Mouse (Mus musculus) spleen, adult 2 months (tissue): ENCODE measurements around the gene Snw1. TPM values are rescaled to one million over a fixed set of nuclear protein-coding genes. Genes with fewer than 3 reads are reported as not detected.

Source experiments
- DNase-seq, 2 experiments: peaks; one replicate each; pipeline versions ENCODE4 v3.0.0 to v3.0.0-alpha.2; 2012 to 2021; ENCODE audit warnings: low spot score in 2 of 2, low read depth in 1 of 2
- H3K27ac ChIP-seq: fragments of 200-500 bp; 2 replicates; pipeline ENCODE4 v1.5.1; 2012; ENCODE audit warnings: low read length, inconsistent platforms; ENCODE audit not compliant: insufficient read depth
- H3K27me3 ChIP-seq: fragments of 200-500 bp; 2 replicates; pipeline ENCODE4 v1.6.1; 2012; ENCODE audit warnings: mild to moderate bottlenecking, moderate library complexity, low read length, inconsistent platforms; ENCODE audit not compliant: control insufficient read depth, insufficient read depth
- H3K36me3 ChIP-seq: fragments of 200-500 bp; 2 replicates; pipeline ENCODE4 v1.6.1; 2012; ENCODE audit warnings: mild to moderate bottlenecking, low read length, inconsistent platforms; ENCODE audit not compliant: control insufficient read depth, insufficient read depth
- H3K4me1 ChIP-seq: fragments of 200-500 bp; 2 replicates; pipeline ENCODE4 v1.6.1; 2011; ENCODE audit warnings: inconsistent platforms; ENCODE audit not compliant: control insufficient read depth, insufficient read depth, insufficient read length
- H3K4me3 ChIP-seq: fragments of 200-500 bp; 2 replicates; pipeline ENCODE4 v1.5.1; 2011; ENCODE audit warnings: mild to moderate bottlenecking, inconsistent platforms; ENCODE audit not compliant: insufficient read depth, insufficient read length; ENCODE audit errors: extremely low read depth
- CTCF ChIP-seq: fragments of 200-500 bp; IDR thresholded peaks from 2 replicates; pipeline ENCODE4 v1.5.1; 2011; ENCODE audit warnings: mild to moderate bottlenecking, inconsistent platforms; ENCODE audit not compliant: insufficient read depth, insufficient read length, insufficient replicate concordance; ENCODE audit errors: extremely low read depth
- POLR2A ChIP-seq: fragments of 200-500 bp; IDR thresholded peaks from 2 replicates; pipeline ENCODE4 v1.6.1; 2011; ENCODE audit warnings: low read depth, low read length, inconsistent platforms
- WGBS: fragments of 180-500 bp; shearing (Covaris S2); methylation state at CpG from one replicate; pipeline ENCODE4 v1.1.7; 2018; 5-methylcytosine and 5-hydroxymethylcytosine counted together
- polyA plus RNA-seq: library from polyadenylated mRNA; depleted of rRNA; stranded (reverse); fragments of >200 nt; gene quantifications from 2 replicates; pipeline ENCODE4 v1.2.3, GENCODE M21; 2012

Gene Snw1
- polyA plus RNA-seq, 1 experiment, result 6.0 TPM

GRCm38 (mm10) chr12:87413179-87413790, 58.8 kb downstream of the Snw1 start:
- TF ChIP-seq POLR2A (no peak), CTCF (peak; percentile 71; the same call in 1 of the 2 replicates)
- WGBS, result 19% methylated on average over 4 of the region's 4 CpGs
- Histone ChIP-seq H3K36me3 (no peaks in the 10 kb centered on the region), H3K4me1 (peaks cover 9% of the 10 kb centered on the region; the same call in 1 of the 2 replicates), H3K27me3 (no peaks in the 10 kb centered on the region), H3K27ac (no peak overlapping the region), H3K4me3 (no peak overlapping the region)
- DNase-seq, result peak in 1 of 2 experiments; percentile 69

- Histone ChIP-seq H3K36me3 (no peaks in the 10 kb centered on the region), H3K27ac (no peak overlapping the region), H3K4me3 (no peak overlapping the region), H3K4me1 (peaks cover 6% of the 10 kb centered on the region; the same call in 1 of the 2 replicates), H3K27me3 (no peaks in the 10 kb centered on the region)
- WGBS, result 19% methylated on average over 7 of the region's 7 CpGs
- no peak for TF ChIP-seq POLR2A
- TF ChIP-seq CTCF, result no peak
- no peak for DNase-seq
Observed at GRCm38 (mm10) chr12:87410999-87411398, 61.1 kb downstream of the Snw1 start.

GRCm38 (mm10) chr12:87409123-87409522, 63.0 kb downstream of the Snw1 start:
- 90% methylated on average over 4 of the region's 4 CpGs for whole genome bisulfite sequencing
- Histone ChIP-seq H3K27ac (no peak overlapping the region), H3K27me3 (no peaks in the 10 kb centered on the region), H3K4me1 (no peaks in the 10 kb centered on the region), H3K4me3 (no peak overlapping the region), H3K36me3 (no peaks in the 10 kb centered on the region)
- DNase-seq, result no peak
- TF ChIP-seq POLR2A (no peak), CTCF (no peak)

- 13% methylated on average over 21 of the region's 21 CpGs for WGBS
- no peak for DNase-seq
- Histone ChIP-seq H3K4me1 (no peaks in the 10 kb centered on the region), H3K4me3 (no peak overlapping the region), H3K36me3 (no peaks in the 10 kb centered on the region), H3K27ac (no peak overlapping the region), H3K27me3 (no peaks in the 10 kb centered on the region)
- TF ChIP-seq CTCF (no peak), POLR2A (no peak)
Observed at GRCm38 (mm10) chr12:87407869-87408605, 64.0 kb downstream of the Snw1 start.

- WGBS, result 78% methylated on average over 3 of the region's 3 CpGs
- DNase-seq, result no peak
- TF ChIP-seq CTCF (no peak), POLR2A (no peak)
- H3K4me3 ChIP-seq, result no peak overlapping the region
- no peaks in the 10 kb centered on the region for H3K36me3 ChIP-seq
- no peak overlapping the region for H3K27ac ChIP-seq
- no peaks in the 10 kb centered on the region for H3K27me3 ChIP-seq
- H3K4me1 ChIP-seq, result no peaks in the 10 kb centered on the region
Observed at GRCm38 (mm10) chr12:87405721-87406120, 66.4 kb downstream of the Snw1 start.

- H3K27ac ChIP-seq, result no peak overlapping the region
- H3K4me1 ChIP-seq, result no peaks in the 10 kb centered on the region
- no peaks in the 10 kb centered on the region for H3K27me3 ChIP-seq
- WGBS, result 75% methylated on average over 4 of the region's 4 CpGs
- no peak overlapping the region for H3K4me3 ChIP-seq
- TF ChIP-seq POLR2A, result no peak
- no peak for TF ChIP-seq CTCF
- no peak for DNase-seq
- no peaks in the 10 kb centered on the region for H3K36me3 ChIP-seq
Observed at GRCm38 (mm10) chr12:87405165-87405564, 66.9 kb downstream of the Snw1 start.

GRCm38 (mm10) chr12:87401883-87402282, 70.2 kb downstream of the Snw1 start:
- Histone ChIP-seq H3K27me3 (no peaks in the 10 kb centered on the region), H3K4me3 (no peak overlapping the region), H3K36me3 (no peaks in the 10 kb centered on the region), H3K4me1 (no peaks in the 10 kb centered on the region), H3K27ac (no peak overlapping the region)
- no peak for DNase-seq
- TF ChIP-seq POLR2A (no peak), CTCF (no peak)
- 82% methylated on average over 6 of the region's 6 CpGs for WGBS
